Mouse (Mus musculus) forebrain, postnatal 0 days (tissue): ENCODE results near the gene Msi1. TPM values are rescaled to one million over a fixed set of nuclear protein-coding genes. Genes with fewer than 3 reads are reported as not detected.

Experiments used
- ATAC-seq: fragments of 200-750 bp; cut with Nextera tagmentation; 2 replicates; pipeline ENCODE4 v1.8.0; 2017; ENCODE audit warnings: mild to moderate bottlenecking, moderate library complexity
- DNase-seq: peaks from one replicate; pipeline ENCODE4 v3.0.0-alpha.2; 2015
- H3K27ac ChIP-seq: fragments of 300-500 bp; sonication (generic); 2 replicates; pipeline ENCODE4 v1.5.1; 2014; ENCODE audit warnings: low read depth, mild to moderate bottlenecking, antibody characterized with exemption, low read length, moderate library complexity, mixed read lengths
- H3K27me3 ChIP-seq: fragments of 300-500 bp; sonication (generic); 2 replicates; pipeline ENCODE4 v1.6.1; 2014; ENCODE audit warnings: mild to moderate bottlenecking, low read length, mixed read lengths; ENCODE audit not compliant: insufficient read depth
- H3K36me3 ChIP-seq: fragments of 300-500 bp; sonication (generic); 2 replicates; pipeline ENCODE4 v1.6.1; 2014; ENCODE audit warnings: mild to moderate bottlenecking, moderate library complexity; ENCODE audit not compliant: insufficient read depth
- H3K4me1 ChIP-seq: fragments of 300-500 bp; sonication (generic); 2 replicates; pipeline ENCODE4 v1.6.1; 2014; ENCODE audit warnings: antibody characterized with exemption; ENCODE audit not compliant: insufficient read depth
- H3K4me2 ChIP-seq: fragments of 300-500 bp; sonication (generic); 2 replicates; pipeline ENCODE4 v1.6.1; 2014; ENCODE audit warnings: low read depth, mild to moderate bottlenecking, moderate library complexity
- H3K4me3 ChIP-seq: fragments of 300-500 bp; sonication (generic); 2 replicates; pipeline ENCODE4 v1.5.1; 2014; ENCODE audit warnings: low read depth, low read length, mixed read lengths
- H3K9ac ChIP-seq: fragments of 300-500 bp; sonication (generic); 2 replicates; pipeline ENCODE4 v1.6.1; 2014; ENCODE audit warnings: mild to moderate bottlenecking
- H3K9me3 ChIP-seq: fragments of 300-500 bp; sonication (generic); 2 replicates; pipeline ENCODE4 v1.6.1; 2016; ENCODE audit warnings: low read length
- CTCF ChIP-seq: sonication (generic); IDR thresholded peaks from 2 replicates; pipeline ENCODE4 v1.5.1; 2016; ENCODE audit warnings: antibody characterized with exemption, control low read depth, low read depth
- WGBS: fragments of 180-500 bp; shearing (Covaris S2); extraction: QIAGEN DNeasy Blood & Tissue Kit; methylation state at CpG from one replicate; pipeline ENCODE4 v1.1.7; 2014; 5-methylcytosine and 5-hydroxymethylcytosine counted together
- polyA plus RNA-seq: library from polyadenylated mRNA; unstranded; fragments of >200 nt; fragmentation: Nextera tagmentation; extraction: Ambion mirVana; gene quantifications from 2 replicates; pipeline ENCODE4 v1.2.1, GENCODE M21; 2015
- total RNA-seq: library from RNA; depleted of rRNA; stranded (reverse); fragments of >200 nt; gene quantifications from 2 replicates; pipeline ENCODE4 v1.2.3, GENCODE M21; 2014; rRNA removed

The Msi1 gene
- 53.8 and 65.9 TPM in 2 replicates for total RNA-seq
- polyA plus RNA-seq: 48.2 and 49.9 TPM in 2 replicates

- Histone ChIP-seq H3K9ac (peak within 1 kb of the TSS; percentile 99), H3K9me3 (no peaks in the 10 kb centered on the region), H3K4me1 (peaks cover 30% of the 10 kb centered on the region), H3K4me2 (peak within 1 kb of the TSS; percentile 95), H3K36me3 (no peaks in the 10 kb centered on the region), H3K27me3 (no peaks in the 10 kb centered on the region), H3K4me3 (peak within 1 kb of the TSS; percentile 96), H3K27ac (peak within 1 kb of the TSS; percentile 91)
- WGBS: 2% methylated on average over 50 of the region's 117 CpGs
- ATAC-seq (peak; percentile 65), DNase-seq (peak; percentile 59)
- TF ChIP-seq CTCF: no peak
Observed at GRCm38 (mm10) chr5:115429359-115430186, at the start of gene Msi1. Gene Msi1 (plus strand): TSS chr5:115429599.

GRCm38 (mm10) chr5:115391935-115392334 is 37.5 kb upstream of the Msi1 start:
- WGBS: 27% methylated on average over 9 of the region's 9 CpGs
- Histone ChIP-seq H3K4me3 (no peak overlapping the region), H3K36me3 (no peaks in the 10 kb centered on the region), H3K4me1 (no peaks in the 10 kb centered on the region), H3K4me2 (no peak overlapping the region), H3K9me3 (no peaks in the 10 kb centered on the region), H3K27me3 (no peaks in the 10 kb centered on the region), H3K27ac (no peak overlapping the region), H3K9ac (no peak overlapping the region)
- DNase-seq (no peak), ATAC-seq (no peak)
- TF ChIP-seq CTCF: no peak

GRCm38 (mm10) chr5:115392969-115393368 is 36.4 kb upstream of the Msi1 start:
- Histone ChIP-seq H3K27me3 (no peaks in the 10 kb centered on the region), H3K4me3 (no peak overlapping the region), H3K27ac (no peak overlapping the region), H3K9me3 (no peaks in the 10 kb centered on the region), H3K4me2 (no peak overlapping the region), H3K36me3 (no peaks in the 10 kb centered on the region), H3K9ac (no peak overlapping the region), H3K4me1 (no peaks in the 10 kb centered on the region)
- ATAC-seq: no peak
- TF ChIP-seq CTCF: no peak
- DNase-seq: no peak
- WGBS: 82% methylated on average over 1 of the region's 1 CpGs

- no peak for TF ChIP-seq CTCF
- ATAC-seq (no peak), DNase-seq (no peak)
- 1% methylated on average over 8 of the region's 8 CpGs for WGBS
- no peaks in the 10 kb centered on the region for H3K36me3 ChIP-seq
- H3K27ac ChIP-seq: no peak overlapping the region
- no peaks in the 10 kb centered on the region for H3K27me3 ChIP-seq
- no peaks in the 10 kb centered on the region for H3K9me3 ChIP-seq
- no peak overlapping the region for H3K9ac ChIP-seq
- no peak overlapping the region for H3K4me2 ChIP-seq
- no peak overlapping the region for H3K4me3 ChIP-seq
- 0 out of 2 replicates have a peak, but pooled peaks cover 7% of the 10 kb centered on the region for H3K4me1 ChIP-seq
Observed at GRCm38 (mm10) chr5:115394223-115394622, 35.2 kb upstream of the Msi1 start.

GRCm38 (mm10) chr5:115394836-115395235 is 34.6 kb upstream of the Msi1 start:
- no peak overlapping the region for H3K4me2 ChIP-seq
- DNase-seq (no peak), ATAC-seq (no peak)
- no peak for TF ChIP-seq CTCF
- no peak overlapping the region for H3K4me3 ChIP-seq
- no peak overlapping the region for H3K27ac ChIP-seq
- H3K9ac ChIP-seq: no peak overlapping the region
- H3K9me3 ChIP-seq: no peaks in the 10 kb centered on the region
- 27% methylated on average over 10 of the region's 10 CpGs for WGBS
- H3K27me3 ChIP-seq: no peaks in the 10 kb centered on the region
- no peaks in the 10 kb centered on the region for H3K36me3 ChIP-seq
- H3K4me1 ChIP-seq: 0 out of 2 replicates have a peak, but pooled peaks cover 7% of the 10 kb centered on the region

- no peak overlapping the region for H3K27ac ChIP-seq
- 76% methylated on average over 11 of the region's 11 CpGs for WGBS
- no peak overlapping the region for H3K4me3 ChIP-seq
- TF ChIP-seq CTCF: no peak
- DNase-seq (no peak), ATAC-seq (no peak)
- no peaks in the 10 kb centered on the region for H3K9me3 ChIP-seq
- H3K36me3 ChIP-seq: no peaks in the 10 kb centered on the region
- H3K4me1 ChIP-seq: 0 out of 2 replicates have a peak, but pooled peaks cover 7% of the 10 kb centered on the region
- no peaks in the 10 kb centered on the region for H3K27me3 ChIP-seq
- no peak overlapping the region for H3K9ac ChIP-seq
- H3K4me2 ChIP-seq: no peak overlapping the region
Observed at GRCm38 (mm10) chr5:115396654-115397053, 32.7 kb upstream of the Msi1 start.
